Mouse (Mus musculus) E14TG2a.4 (cell line): Measurements from ENCODE around the gene Iba57.
A peak's percentile ranks its signal among the peaks of the same experiment; 100 is the strongest.

Experiments
- H3K27me3 ChIP-seq: 2 replicates; pipeline ENCODE4 v1.6.1; 2014; ENCODE audit warnings: low read length, control low read depth; ENCODE audit not compliant: insufficient read depth
- H3K36me3 ChIP-seq: 2 replicates; pipeline ENCODE4 v1.6.1; 2014; ENCODE audit warnings: low read length, control low read depth; ENCODE audit not compliant: insufficient read depth
- H3K4me1 ChIP-seq: replicated peaks from 2 replicates; pipeline ENCODE4 v1.6.1; 2014; ENCODE audit warnings: low read depth, low read length, control low read depth
- H3K4me3 ChIP-seq: replicated peaks from 2 replicates; pipeline ENCODE4 v1.5.1; 2014; ENCODE audit warnings: mild to moderate bottlenecking, low read length
- H3K9me3 ChIP-seq: 2 replicates; pipeline ENCODE4 v1.6.1; 2014; ENCODE audit warnings: low read length, control low read depth
- CTCF ChIP-seq: conservative IDR thresholded peaks from 2 replicates; pipeline ENCODE4 v1.5.1; 2014; ENCODE audit warnings: low read length
- NANOG ChIP-seq: IDR thresholded peaks from 2 replicates; pipeline ENCODE4 v1.6.1; 2014; ENCODE audit warnings: borderline replicate concordance, low read length, mixed read lengths
- POU5F1 ChIP-seq: IDR thresholded peaks from 2 replicates; pipeline ENCODE4 v1.6.1; 2014; ENCODE audit warnings: low read length, borderline replicate concordance

The Iba57 gene

DNA sequence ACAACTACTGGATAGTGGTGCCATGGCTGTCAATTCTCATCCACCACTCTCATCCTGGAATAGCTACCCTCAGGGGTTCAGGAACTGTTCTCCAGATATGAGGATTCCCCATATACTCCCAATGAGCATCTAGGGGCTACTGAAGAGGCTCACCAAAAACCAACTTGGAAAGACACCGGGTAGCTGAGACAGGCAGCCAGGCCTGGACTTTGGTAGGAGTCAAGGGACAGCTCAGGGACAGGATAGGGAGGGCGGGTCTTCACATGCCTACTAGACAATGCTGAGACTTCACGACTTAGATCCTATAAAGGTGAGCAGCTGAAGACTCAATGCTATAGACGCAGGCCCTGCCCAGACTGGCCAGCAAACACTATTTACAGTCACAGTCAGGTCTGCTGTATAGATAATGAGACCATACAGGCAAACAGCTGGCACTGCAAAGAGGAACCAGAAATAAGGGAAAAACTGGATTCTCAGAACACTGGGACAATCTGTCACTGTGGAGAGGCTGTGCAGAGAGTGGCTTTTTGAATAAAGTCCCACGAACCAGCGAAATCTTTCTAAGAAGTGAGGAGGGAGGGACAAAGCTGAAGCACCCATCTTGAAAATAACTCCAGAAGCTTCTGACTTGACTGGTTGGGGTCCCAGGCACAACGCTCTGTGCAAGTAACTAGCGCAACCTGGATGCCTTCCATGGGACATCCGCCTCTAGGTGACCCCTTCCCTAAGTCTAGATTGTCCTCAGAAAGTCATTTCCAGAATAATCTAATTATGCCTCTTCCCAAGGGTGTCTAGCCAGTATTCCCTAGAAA lies 890 bp downstream of the Iba57 start:
- Histone ChIP-seq H3K9me3 (no peaks in the 10 kb centered on the region), H3K36me3 (peaks cover 7% of the 10 kb centered on the region), H3K4me3 (peak overlapping the region; percentile 87)

DNA sequence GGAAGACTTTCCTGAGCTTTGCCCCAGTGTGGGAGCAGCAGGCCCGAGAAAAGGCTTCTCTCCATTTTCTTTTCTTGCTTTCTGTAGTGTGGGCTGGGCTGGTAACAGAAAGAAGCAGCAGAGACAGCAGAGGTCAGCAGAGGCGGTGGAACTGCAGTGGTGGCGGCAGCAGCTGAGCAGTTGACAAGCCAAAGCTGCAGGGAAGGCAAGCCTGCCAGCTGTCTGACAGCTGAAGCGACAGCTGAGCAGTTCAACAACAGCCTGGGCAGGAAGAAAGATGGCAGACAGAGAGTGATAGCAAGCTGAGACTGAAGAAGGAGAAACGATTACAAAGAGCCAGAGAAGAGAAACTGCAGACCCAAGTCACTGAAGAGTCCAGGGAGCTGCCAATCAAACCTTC lies 2.1 kb downstream of the Iba57 start:
- peaks cover 12% of the 10 kb centered on the region for H3K36me3 ChIP-seq
- no peaks in the 10 kb centered on the region for H3K9me3 ChIP-seq
- H3K27me3 ChIP-seq = no peaks in the 10 kb centered on the region
- H3K4me3 ChIP-seq = no peak overlapping the region
- peaks cover 44% of the 10 kb centered on the region for H3K4me1 ChIP-seq
- TF ChIP-seq POU5F1 = no peak
- no peak for TF ChIP-seq CTCF
- TF ChIP-seq NANOG = no peak

More for the DNA sequence above, 890 bp downstream of the Iba57 start:
- H3K27me3 ChIP-seq = no peaks in the 10 kb centered on the region
- TF ChIP-seq CTCF (no peak), POU5F1 (no peak), NANOG (no peak)
- peaks cover 44% of the 10 kb centered on the region for H3K4me1 ChIP-seq

GRCm38 (mm10) chr11:59159558-59159957 lies 4.0 kb downstream of the Iba57 start:
- no peaks in the 10 kb centered on the region for H3K9me3 ChIP-seq
- TF ChIP-seq POU5F1 (no peak), CTCF (no peak), NANOG (no peak)
- no peaks in the 10 kb centered on the region for H3K27me3 ChIP-seq

GRCm38 (mm10) chr11:59159099-59159498 lies 4.4 kb downstream of the Iba57 start:
- Histone ChIP-seq H3K27me3 (no peaks in the 10 kb centered on the region), H3K9me3 (no peaks in the 10 kb centered on the region), H3K36me3 (peaks cover 12% of the 10 kb centered on the region), H3K4me1 (peaks cover 41% of the 10 kb centered on the region), H3K4me3 (peak overlapping the region; percentile 60)
- no peak for TF ChIP-seq POU5F1
- TF ChIP-seq CTCF = no peak
- no peak for TF ChIP-seq NANOG

More at GRCm38 (mm10) chr11:59159558-59159957, 4.0 kb downstream of the Iba57 start:
- Histone ChIP-seq H3K4me3 (peak overlapping the region; percentile 60), H3K36me3 (peaks cover 12% of the 10 kb centered on the region), H3K4me1 (peaks cover 46% of the 10 kb centered on the region)

- no peak for TF ChIP-seq NANOG
- TF ChIP-seq POU5F1 = no peak
- TF ChIP-seq CTCF = no peak
- Histone ChIP-seq H3K9me3 (no peaks in the 10 kb centered on the region), H3K4me1 (peaks cover 28% of the 10 kb centered on the region), H3K36me3 (peaks cover 12% of the 10 kb centered on the region), H3K27me3 (no peaks in the 10 kb centered on the region), H3K4me3 (no peak overlapping the region)
Measured at GRCm38 (mm10) chr11:59155900-59156299, 7.6 kb downstream of the Iba57 start.

DNA sequence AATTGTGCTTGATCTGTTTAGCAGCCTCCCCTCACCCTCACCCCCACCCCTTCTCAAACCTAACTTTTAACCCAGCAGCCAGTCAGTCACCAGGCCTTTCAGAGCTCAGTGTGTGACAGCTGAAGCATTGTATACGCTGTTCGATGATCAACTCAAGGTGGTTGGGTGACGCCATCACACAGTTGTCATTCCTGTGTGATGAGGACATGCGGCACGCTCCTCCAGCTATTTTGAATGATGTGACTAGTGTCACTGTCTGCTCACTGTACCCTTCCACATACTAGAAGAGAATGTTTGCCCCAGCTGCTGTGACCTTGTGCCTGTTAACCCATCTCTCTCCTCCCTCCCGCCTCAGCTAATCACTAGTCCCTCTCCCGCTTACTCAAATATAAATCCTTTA lies 9.3 kb downstream of the Iba57 start:
- no peak overlapping the region for H3K4me3 ChIP-seq
- H3K9me3 ChIP-seq = no peaks in the 10 kb centered on the region
- H3K4me1 ChIP-seq = peaks cover 23% of the 10 kb centered on the region
- TF ChIP-seq NANOG (no peak), CTCF (no peak), POU5F1 (no peak)
- no peaks in the 10 kb centered on the region for H3K27me3 ChIP-seq
- peaks cover 12% of the 10 kb centered on the region for H3K36me3 ChIP-seq

GRCm38 (mm10) chr11:59151729-59152128 lies 11.8 kb downstream of the Iba57 start:
- H3K9me3 ChIP-seq = no peaks in the 10 kb centered on the region
- H3K4me3 ChIP-seq = no peak overlapping the region
- TF ChIP-seq POU5F1 (no peak), CTCF (peak; percentile 72), NANOG (no peak)
- peaks cover 9% of the 10 kb centered on the region for H3K4me1 ChIP-seq
- H3K27me3 ChIP-seq = no peaks in the 10 kb centered on the region
- no peaks in the 10 kb centered on the region for H3K36me3 ChIP-seq

GRCm38 (mm10) chr11:59149302-59149701 lies 14.2 kb downstream of the Iba57 start:
- H3K4me3 ChIP-seq = no peak overlapping the region
- no peaks in the 10 kb centered on the region for H3K9me3 ChIP-seq
- H3K36me3 ChIP-seq = no peaks in the 10 kb centered on the region
- 0 out of 2 replicates have a peak, but pooled peaks cover 3% of the 10 kb centered on the region for H3K4me1 ChIP-seq
- no peaks in the 10 kb centered on the region for H3K27me3 ChIP-seq
- TF ChIP-seq NANOG (no peak), CTCF (no peak), POU5F1 (no peak)
